8 mouse cellular contexts compared by ENCODE assay signal in genomic region chr1:88699856-88700791, GRCm38 (mm10). TPM values are rescaled to one million over a fixed set of nuclear protein-coding genes. Genes with fewer than 3 reads are reported as not detected.
A peak's percentile ranks its signal among the peaks of the same experiment; 100 is the strongest.
DNase-seq lines count a peak whose midpoint lies in the region; ATAC-seq and TF ChIP-seq lines count a peak whose summit lies in the region.

No protein-coding gene starts in this region.

- peaks cover 26% of the 10 kb centered on the region for H3K4me1 ChIP-seq in forebrain, embryonic 15.5 days
- peaks cover 12% of the 10 kb centered on the region for H3K4me1 ChIP-seq in intestine, embryonic 15.5 days (replicated peaks)
- peaks cover 5% of the 10 kb centered on the region; the same call in 1 of the 2 replicates for H3K4me1 ChIP-seq in liver, postnatal 0 days (ENCODE audit: insufficient read depth)
- peaks cover 14% of the 10 kb centered on the region for H3K4me1 ChIP-seq in olfactory bulb, adult 2 months (ENCODE audit: control insufficient read depth, insufficient read depth, low read length)

- H3K27ac ChIP-seq in forebrain, embryonic 15.5 days (replicated peaks): peak overlapping the region; percentile 98
- 0 out of 2 replicates have a peak overlapping the region, but pooled peaks have one; percentile 86 for H3K27ac ChIP-seq in intestine, embryonic 15.5 days
- no peak overlapping the region for H3K27ac ChIP-seq in liver, postnatal 0 days (ENCODE audit: low read depth)
- H3K27ac ChIP-seq in olfactory bulb, adult 2 months (ENCODE audit: insufficient read depth, low read depth, low read length): peak overlapping the region; percentile 31; the same call in 1 of the 2 replicates

- H3K36me3 ChIP-seq in forebrain, embryonic 15.5 days: peaks cover 14% of the 10 kb centered on the region; the same call in 1 of the 2 replicates
- H3K36me3 ChIP-seq in intestine, embryonic 15.5 days: no peaks in the 10 kb centered on the region
- no peaks in the 10 kb centered on the region for H3K36me3 ChIP-seq in liver, postnatal 0 days (replicated peaks; ENCODE audit: insufficient read depth, low read length)

- TF ChIP-seq POLR2A in olfactory bulb, adult 2 months (IDR thresholded peaks at IDR 0.05; ENCODE audit: insufficient read depth, low read depth, low read length): no peak

- peak overlapping the region; percentile 99 for H3K9ac ChIP-seq in forebrain, embryonic 15.5 days (replicated peaks)
- peak overlapping the region; percentile 77 for H3K9ac ChIP-seq in intestine, embryonic 15.5 days
- peak overlapping the region; percentile 67 for H3K9ac ChIP-seq in liver, postnatal 0 days (replicated peaks)

- H3K27me3 ChIP-seq in forebrain, embryonic 15.5 days: no peaks in the 10 kb centered on the region
- no peaks in the 10 kb centered on the region for H3K27me3 ChIP-seq in intestine, embryonic 15.5 days (replicated peaks)
- peaks cover 27% of the 10 kb centered on the region for H3K27me3 ChIP-seq in liver, postnatal 0 days (ENCODE audit: insufficient read depth, low read length)

- no peak for ATAC-seq in forebrain, embryonic 15.5 days (replicated peaks)
- 0 out of 2 replicates have a peak, but pooled peaks have one; percentile 3 for ATAC-seq in intestine, embryonic 15.5 days
- no peak for ATAC-seq in liver, postnatal 0 days

- no peak for TF ChIP-seq CTCF in liver, postnatal 0 days (IDR thresholded peaks at IDR 0.05; ENCODE audit: low read depth)
- TF ChIP-seq CTCF in olfactory bulb, adult 2 months (IDR thresholded peaks at IDR 0.05; ENCODE audit: insufficient read depth, low read depth, low read length): no peak

- peak overlapping the region; percentile 85 for H3K4me2 ChIP-seq in forebrain, embryonic 15.5 days (replicated peaks)
- peak overlapping the region; percentile 96 for H3K4me2 ChIP-seq in intestine, embryonic 15.5 days (replicated peaks)
- peak overlapping the region; percentile 92 for H3K4me2 ChIP-seq in liver, postnatal 0 days (ENCODE audit: low read depth, low read length)

- DNase-seq in gastrocnemius, postnatal 14 days: peak; percentile 16
- no peak for DNase-seq in gastrocnemius, adult 18-20 months (ENCODE audit: low spot score)
- DNase-seq in brain, adult 2 months (ENCODE audit: low read depth, low spot score): peak; percentile 69
- peak; percentile 28 for DNase-seq in liver, postnatal 0 days
- no peak for DNase-seq in urinary bladder, postnatal 10 days (ENCODE audit: low spot score)

- TF ChIP-seq EP300 in liver, postnatal 0 days (IDR thresholded peaks at IDR 0.05; ENCODE audit: low read depth): no peak

- intact Hi-C loops in gastrocnemius, postnatal 14 days (cut with DNase I; ENCODE audit: low total_unique reads): loop anchor here (2.0 to 10.0 kb wide), 2 partner anchors 123 to 345 kb away; no protein-coding TSS in a partner anchor

- 2% methylated on average over 25 of the region's 25 CpGs for WGBS in forebrain, embryonic 15.5 days
- 10% methylated on average over 25 of the region's 25 CpGs for WGBS in intestine, embryonic 15.5 days
- 28% methylated on average over 25 of the region's 25 CpGs for WGBS in liver, postnatal 0 days (ENCODE audit: insufficient replicate concordance)
- 26% methylated on average over 25 of the region's 25 CpGs for WGBS in olfactory bulb, adult 2 months

- no peaks in the 10 kb centered on the region for H3K9me3 ChIP-seq in forebrain, embryonic 15.5 days
- H3K9me3 ChIP-seq in intestine, embryonic 15.5 days: no peaks in the 10 kb centered on the region
- H3K9me3 ChIP-seq in liver, postnatal 0 days (ENCODE audit: low read length): no peaks in the 10 kb centered on the region

- peak overlapping the region; percentile 83 for H3K4me3 ChIP-seq in forebrain, embryonic 15.5 days
- peak overlapping the region; percentile 88 for H3K4me3 ChIP-seq in intestine, embryonic 15.5 days (replicated peaks)
- H3K4me3 ChIP-seq in liver, postnatal 0 days (ENCODE audit: low read depth, low read length): peak overlapping the region; percentile 69
- H3K4me3 ChIP-seq in olfactory bulb, adult 2 months (ENCODE audit: insufficient read depth, low read depth, low read length): peak overlapping the region; percentile 68

RNA-seq across cellular contexts. Expression of gene Arl4c, which starts 1.9 kb away (rescaled TPM):
- total RNA-seq in gastrocnemius, postnatal 14 days (2021): 1 to 10 TPM; 2.0 to 3.8 TPM
- under 1 TPM; 0.39 to 0.52 TPM for total RNA-seq in gastrocnemius, adult 18-20 months (2021)
- 38.1 and 42.4 TPM in 2 replicates for polyA plus RNA-seq in forebrain, embryonic 15.5 days (2015; fragmentation: Nextera tagmentation; extraction: Ambion mirVana)
- polyA plus RNA-seq in intestine, embryonic 15.5 days (2015; fragmentation: Nextera tagmentation; extraction: Ambion mirVana): 5.7 and 5.9 TPM in 2 replicates
- polyA plus RNA-seq in liver, postnatal 0 days (2015; fragmentation: Nextera tagmentation; extraction: Ambion mirVana): 1.5 and 1.7 TPM in 2 replicates
- polyA plus RNA-seq in olfactory bulb, adult 2 months (2012; ENCODE audit: insufficient read depth, insufficient read length, low replicate concordance, missing spikeins): not detected in 2 replicates

Comparison
In these comparisons a context has a peak if more than half of its experiments do, and no peak if none do; other contexts are left out.
1. DNase-seq: peak in gastrocnemius, postnatal 14 days (single experiment), brain, adult 2 months (single experiment) and liver, postnatal 0 days (single experiment); none in gastrocnemius, adult 18-20 months (single experiment) and urinary bladder, postnatal 10 days (single experiment).
2. Peak in every context shown above with its lines, with median percentiles within 50 percentile points of each other: H3K4me2 ChIP-seq, H3K4me3 ChIP-seq and H3K9ac ChIP-seq.